Mouse (Mus musculus) right cerebral cortex, postnatal 14 days (tissue): ENCODE data around the gene Umodl1.
A peak's percentile ranks its signal among the peaks of the same experiment; 100 is the strongest.

Experiments
- DNase-seq: peaks from one replicate; pipeline ENCODE4 v3.0.0; 2022

Gene Umodl1

GRCm38 (mm10) chr17:30954340-30954739 lies at the start of gene Umodl1:
Umodl1 (plus strand) TSS chr17:30954640.
- no peak for DNase-seq

GRCm38 (mm10) chr17:30907577-30907976 lies 46.9 kb upstream of the Umodl1 start:
- DNase-seq, result no peak

- peak; percentile 24 for DNase-seq
Observed at GRCm38 (mm10) chr17:30910866-30911731, 43.3 kb upstream of the Umodl1 start.

- DNase-seq, result no peak
Observed at GRCm38 (mm10) chr17:30911732-30912088, 42.7 kb upstream of the Umodl1 start.

- no peak for DNase-seq
Observed at GRCm38 (mm10) chr17:30912536-30912935, 41.9 kb upstream of the Umodl1 start.

GRCm38 (mm10) chr17:30914264-30914663 lies 40.2 kb upstream of the Umodl1 start:
- DNase-seq, result no peak

GRCm38 (mm10) chr17:30923566-30923965 lies 30.9 kb upstream of the Umodl1 start:
- DNase-seq, result no peak

- DNase-seq, result no peak
Observed at GRCm38 (mm10) chr17:30930827-30931226, 23.6 kb upstream of the Umodl1 start.

- DNase-seq, result no peak
Observed at GRCm38 (mm10) chr17:30932836-30933235, 21.6 kb upstream of the Umodl1 start.

GRCm38 (mm10) chr17:30935301-30935700 lies 19.1 kb upstream of the Umodl1 start:
- no peak for DNase-seq

GRCm38 (mm10) chr17:30938554-30938953 lies 15.9 kb upstream of the Umodl1 start:
- no peak for DNase-seq

- DNase-seq, result no peak
Observed at GRCm38 (mm10) chr17:30948382-30948781, 6.1 kb upstream of the Umodl1 start.

- peak; percentile 79 for DNase-seq
Observed at GRCm38 (mm10) chr17:30950780-30951179, 3.7 kb upstream of the Umodl1 start.

GRCm38 (mm10) chr17:30951600-30951999 lies 2.8 kb upstream of the Umodl1 start:
- DNase-seq, result no peak

- DNase-seq, result no peak
Observed at GRCm38 (mm10) chr17:30961936-30962592, 7.6 kb downstream of the Umodl1 start.

- DNase-seq, result no peak
Observed at GRCm38 (mm10) chr17:30962880-30963279, 8.4 kb downstream of the Umodl1 start.

GRCm38 (mm10) chr17:30969983-30970382 lies 15.5 kb downstream of the Umodl1 start:
- no peak for DNase-seq

GRCm38 (mm10) chr17:30971877-30972276 lies 17.4 kb downstream of the Umodl1 start:
- peak; percentile 36 for DNase-seq

- no peak for DNase-seq
Observed at GRCm38 (mm10) chr17:30973332-30973731, 18.9 kb downstream of the Umodl1 start.

- DNase-seq, result no peak
Observed at GRCm38 (mm10) chr17:30977290-30977689, 22.9 kb downstream of the Umodl1 start.

- no peak for DNase-seq
Observed at GRCm38 (mm10) chr17:30978556-30978955, 24.1 kb downstream of the Umodl1 start.

- DNase-seq, result no peak
Observed at GRCm38 (mm10) chr17:30983521-30983920, 29.1 kb downstream of the Umodl1 start.

- DNase-seq, result no peak
Observed at GRCm38 (mm10) chr17:30990254-30990653, 35.8 kb downstream of the Umodl1 start.

GRCm38 (mm10) chr17:30996296-30996695 lies 41.9 kb downstream of the Umodl1 start:
- DNase-seq, result no peak
